Mouse (Mus musculus) left cerebral cortex, postnatal 36 days (tissue): ENCODE results near the gene Lgr4. TPM values are rescaled to one million over a fixed set of nuclear protein-coding genes. Genes with fewer than 3 reads are reported as not detected.

Experiments
- DNase-seq, 2 experiments: peaks; one replicate each; pipeline ENCODE4 v3.0.0; 2021 to 2022; ENCODE audit warnings: low spot score in 2 of 2, mixed read lengths in 1 of 2
- intact Hi-C: fragments of 180-260 bp; cut with DNase I; formaldehyde crosslinking; loops from one replicate; pipeline ENCODE4 v1.15.1; 2025
- total RNA-seq, 2 experiments: library from RNA; stranded (reverse); gene quantifications; 2 replicates each; pipeline ENCODE4 v1.2.3; 2021

Gene Lgr4
- total RNA-seq, 2 experiments from 2014 or later: 23.7 to 26.2 TPM

- DNase-seq: no peak
- intact Hi-C loops: no loop called here
These were observed 79.0 kb downstream of the Lgr4 start for GRCm38 (mm10) chr2:109996411-109996810.

- intact Hi-C loops: no loop called here
- DNase-seq: no peak
These were observed 87.2 kb downstream of the Lgr4 start for GRCm38 (mm10) chr2:110004668-110005067.

GRCm38 (mm10) chr2:110005164-110005563 lies 87.7 kb downstream of the Lgr4 start:
- intact Hi-C loops: no loop called here
- DNase-seq: no peak

- no peak for DNase-seq
- intact Hi-C loops: no loop called here
These were observed 88.3 kb downstream of the Lgr4 start for GRCm38 (mm10) chr2:110005596-110006239.

- no peak for DNase-seq
- intact Hi-C loops: no loop called here
These were observed 90.2 kb downstream of the Lgr4 start for GRCm38 (mm10) chr2:110007423-110008267.

GRCm38 (mm10) chr2:110009449-110009848 lies 92.0 kb downstream of the Lgr4 start:
- DNase-seq: no peak
- intact Hi-C loops: no loop called here

GRCm38 (mm10) chr2:110012184-110012725 lies 94.8 kb downstream of the Lgr4 start:
- intact Hi-C loops: loop anchor here (10.0 kb wide), 1 partner anchor 193 kb away; no protein-coding TSS in a partner anchor
- DNase-seq: no peak

GRCm38 (mm10) chr2:110017087-110017486 lies 99.6 kb downstream of the Lgr4 start:
- intact Hi-C loops: loop anchor here (5.0 to 10.0 kb wide), 3 partner anchors 100 to 188 kb away; partner anchors contain the start of gene Lgr4
- DNase-seq: no peak

GRCm38 (mm10) chr2:110017616-110018505 lies 100.4 kb downstream of the Lgr4 start, which contains the start of gene Ccdc34:
Ccdc34 (plus strand) TSS chr2:110017817.
- intact Hi-C loops: loop anchor here (5.0 to 10.0 kb wide), 3 partner anchors 101 to 187 kb away; partner anchors contain the start of gene Lgr4
- DNase-seq: peak; percentile 92 to 93

GRCm38 (mm10) chr2:110019656-110020055 lies 102.2 kb downstream of the Lgr4 start:
- DNase-seq: no peak
- intact Hi-C loops: loop anchor here (5.0 to 10.0 kb wide), 3 partner anchors 102 to 185 kb away; partner anchors contain the start of gene Lgr4

- intact Hi-C loops: no loop called here
- no peak for DNase-seq
These were observed 103.0 kb downstream of the Lgr4 start for GRCm38 (mm10) chr2:110020430-110020829.

GRCm38 (mm10) chr2:110036265-110036664 lies 118.8 kb downstream of the Lgr4 start:
- no peak for DNase-seq
- intact Hi-C loops: no loop called here

GRCm38 (mm10) chr2:110036665-110037064 lies 119.2 kb downstream of the Lgr4 start:
- DNase-seq: no peak
- intact Hi-C loops: no loop called here

- no peak for DNase-seq
- intact Hi-C loops: no loop called here
These were observed 119.8 kb downstream of the Lgr4 start for GRCm38 (mm10) chr2:110037221-110037620.

- peak in 1 of 2 experiments; percentile 62 for DNase-seq
- intact Hi-C loops: no loop called here
These were observed 120.9 kb downstream of the Lgr4 start for GRCm38 (mm10) chr2:110038341-110038740.

- intact Hi-C loops: no loop called here
- no peak for DNase-seq
These were observed 125.7 kb downstream of the Lgr4 start for GRCm38 (mm10) chr2:110042861-110043760.

- no peak for DNase-seq
- intact Hi-C loops: no loop called here
These were observed 141.0 kb downstream of the Lgr4 start for GRCm38 (mm10) chr2:110058424-110058823.

GRCm38 (mm10) chr2:110063131-110063530 lies 145.7 kb downstream of the Lgr4 start:
- DNase-seq: no peak
- intact Hi-C loops: loop anchor here (10.0 kb wide), 1 partner anchor 142 kb away; no protein-coding TSS in a partner anchor
